Comparison of ENCODE assay signal across 14 mouse cellular contexts in the genomic region with DNA sequence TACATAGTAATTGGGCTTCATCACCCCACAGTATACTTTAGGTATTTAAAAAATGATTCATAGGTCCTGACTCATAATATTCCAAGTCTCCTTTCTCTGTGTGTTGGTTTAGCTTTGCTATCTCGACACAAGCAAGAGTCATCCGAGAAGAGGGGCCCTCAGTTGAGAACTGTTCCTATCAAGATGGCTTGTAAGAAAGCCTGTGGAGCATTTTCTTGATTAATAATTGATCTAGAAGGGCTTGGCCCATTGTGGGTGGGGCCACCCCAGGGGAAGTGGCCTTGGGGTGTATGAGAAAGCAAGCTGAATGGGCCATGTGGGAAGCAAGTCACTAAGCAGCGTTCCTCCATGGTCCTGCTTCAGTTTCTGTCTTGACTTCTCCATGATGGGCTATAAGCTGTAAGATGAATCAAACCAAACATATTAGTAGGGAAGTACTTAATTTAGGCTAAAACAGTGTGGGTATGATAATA. TPM values are rescaled to one million over a fixed set of nuclear protein-coding genes. Genes with fewer than 3 reads are reported as not detected.
DNase-seq lines count a peak whose midpoint lies in the region; ATAC-seq and TF ChIP-seq lines count a peak whose summit lies in the region.
"Had no signal": no experiment of that assay in that cellular context is flagged by ENCODE, and none has a peak within 500 bp of the region (broad histone marks: within the 10 kb centered on the region; RNA-seq: fewer than 3 reads in every experiment).

No protein-coding gene starts in this region.

- peak; percentile 20 to 34 for DNase-seq in spleen, postnatal 36 days (ENCODE audit: low spot score in 2 of 2)
- DNase-seq in spleen, postnatal 10 days (ENCODE audit: low spot score in 2 of 2) = no peak
- DNase-seq in induced T-regulatory cell, adult 2 months (ENCODE audit: low read depth) = peak; percentile 44
- peak; percentile 1 to 18 for DNase-seq in monocyte, adult 2 months (ENCODE audit: low read depth in 1 of 2, low spot score in 2 of 2)
- DNase-seq in midbrain, embryonic 11.5 days (ENCODE audit: low spot score, missing footprints) = no peak
- DNase-seq in lung, postnatal 0 days (ENCODE audit: low spot score) = no peak
- no peak for DNase-seq in adrenal gland, adult 18-20 months (ENCODE audit: low spot score in 2 of 2)
- no peak for DNase-seq in heart, embryonic 10.5 days (ENCODE audit: low spot score)
- DNase-seq: cerebellum, adult 9-10 months; kidney, adult 9 months; lung, adult 18-20 months; right cerebral cortex, postnatal 4 days had no signal

- no peaks in the 10 kb centered on the region for H3K4me1 ChIP-seq in midbrain, embryonic 11.5 days (ENCODE audit: control insufficient read depth, insufficient read depth, low read length)
- no peaks in the 10 kb centered on the region for H3K4me1 ChIP-seq in lung, postnatal 0 days (ENCODE audit: insufficient read depth, low read depth, low read length)
- no peaks in the 10 kb centered on the region for H3K4me1 ChIP-seq in heart, embryonic 10.5 days
- H3K4me1 ChIP-seq: hindbrain, embryonic 12.5 days; limb, embryonic 15.5 days had no signal

- 80% methylated on average over 3 of the region's 3 CpGs for WGBS in midbrain, embryonic 11.5 days
- WGBS in lung, postnatal 0 days = 47% methylated on average over 3 of the region's 3 CpGs
- 54% methylated on average over 3 of the region's 3 CpGs for WGBS in heart, embryonic 10.5 days

- H3K4me2 ChIP-seq in midbrain, embryonic 11.5 days = no peak overlapping the region
- no peak overlapping the region for H3K4me2 ChIP-seq in lung, postnatal 0 days (replicated peaks; ENCODE audit: low read depth, low read length)
- H3K4me2 ChIP-seq: hindbrain, embryonic 12.5 days; limb, embryonic 15.5 days had no signal

- no peaks in the 10 kb centered on the region for H3K9me3 ChIP-seq in midbrain, embryonic 11.5 days (ENCODE audit: control insufficient read depth, low read length)
- H3K9me3 ChIP-seq in lung, postnatal 0 days (ENCODE audit: low read length) = no peaks in the 10 kb centered on the region
- no peaks in the 10 kb centered on the region for H3K9me3 ChIP-seq in heart, embryonic 10.5 days
- H3K9me3 ChIP-seq: hindbrain, embryonic 12.5 days; limb, embryonic 15.5 days had no signal

- no peak for TF ChIP-seq CTCF in lung, postnatal 0 days (IDR thresholded peaks at IDR 0.05)

- no peaks in the 10 kb centered on the region for H3K27me3 ChIP-seq in midbrain, embryonic 11.5 days (ENCODE audit: control insufficient read depth, insufficient read depth, low read length)
- H3K27me3 ChIP-seq in lung, postnatal 0 days (replicated peaks; ENCODE audit: insufficient read depth, low read length) = no peaks in the 10 kb centered on the region
- no peaks in the 10 kb centered on the region for H3K27me3 ChIP-seq in heart, embryonic 10.5 days (ENCODE audit: insufficient read depth, poor library complexity, severe bottlenecking)
- H3K27me3 ChIP-seq: hindbrain, embryonic 12.5 days; limb, embryonic 15.5 days had no signal

- no peak for ATAC-seq in midbrain, embryonic 11.5 days (ENCODE audit: low FRiP score)
- no peak for ATAC-seq in lung, postnatal 0 days

- no peak overlapping the region for H3K4me3 ChIP-seq in midbrain, embryonic 11.5 days (ENCODE audit: low read depth, low read length)
- H3K4me3 ChIP-seq in lung, postnatal 0 days (ENCODE audit: low read depth, low read length) = no peak overlapping the region
- no peak overlapping the region for H3K4me3 ChIP-seq in heart, embryonic 10.5 days
- H3K4me3 ChIP-seq: hindbrain, embryonic 12.5 days; limb, embryonic 15.5 days had no signal

- H3K36me3 ChIP-seq in midbrain, embryonic 11.5 days (ENCODE audit: control insufficient read depth, insufficient read depth, low read length) = no peaks in the 10 kb centered on the region
- no peaks in the 10 kb centered on the region for H3K36me3 ChIP-seq in lung, postnatal 0 days (ENCODE audit: insufficient read depth, low read length)
- no peaks in the 10 kb centered on the region for H3K36me3 ChIP-seq in heart, embryonic 10.5 days
- H3K36me3 ChIP-seq: hindbrain, embryonic 12.5 days; limb, embryonic 15.5 days had no signal

- no peak overlapping the region for H3K9ac ChIP-seq in midbrain, embryonic 11.5 days (ENCODE audit: low read length)
- no peak overlapping the region for H3K9ac ChIP-seq in lung, postnatal 0 days (replicated peaks; ENCODE audit: low read depth)
- H3K9ac ChIP-seq: hindbrain, embryonic 12.5 days; limb, embryonic 15.5 days had no signal

- TF ChIP-seq EP300 in lung, postnatal 0 days (IDR thresholded peaks at IDR 0.05) = no peak

- H3K27ac ChIP-seq in midbrain, embryonic 11.5 days (ENCODE audit: low read depth, low read length) = no peak overlapping the region
- no peak overlapping the region for H3K27ac ChIP-seq in lung, postnatal 0 days (ENCODE audit: low read length)
- no peak overlapping the region for H3K27ac ChIP-seq in heart, embryonic 10.5 days
- H3K27ac ChIP-seq: hindbrain, embryonic 12.5 days; limb, embryonic 15.5 days had no signal

RNA-seq across cellular contexts. Expression of a gene that starts 42.3 kb away (rescaled TPM):
- polyA plus RNA-seq in midbrain, embryonic 11.5 days (2014; fragmentation: Nextera tagmentation; extraction: Ambion mirVana) = 24.2 and 29.0 TPM in 2 replicates
- polyA plus RNA-seq in lung, postnatal 0 days (2015; fragmentation: Nextera tagmentation; extraction: Ambion mirVana) = 2.3 and 2.9 TPM in 2 replicates
- 1 to 10 TPM; 4.9 to 8.3 TPM for total RNA-seq in adrenal gland, adult 18-20 months (2021)
- 10.0 and 13.1 TPM in 2 replicates for polyA plus RNA-seq in heart, embryonic 10.5 days (2016; fragmentation: Nextera tagmentation; extraction: Ambion mirVana)

Comparison
In these comparisons a context has a peak if more than half of its experiments do, and no peak if none do; other contexts are left out.
1. DNase-seq: peak in spleen, postnatal 36 days (2 of 2), induced T-regulatory cell, adult 2 months (single experiment) and monocyte, adult 2 months (2 of 2); none in spleen, postnatal 10 days (0 of 2), midbrain, embryonic 11.5 days (single experiment), lung, postnatal 0 days (single experiment), adrenal gland, adult 18-20 months (0 of 2) and heart, embryonic 10.5 days (single experiment).